In genomic region chr5:136083669-136084107, GRCm38 (mm10) we compare ENCODE assay signal across 8 mouse cellular contexts. TPM values are rescaled to one million over a fixed set of nuclear protein-coding genes. Genes with fewer than 3 reads are reported as not detected.
A peak's percentile ranks its signal among the peaks of the same experiment; 100 is the strongest.
DNase-seq lines count a peak whose midpoint lies in the region; ATAC-seq and TF ChIP-seq lines count a peak whose summit lies in the region.

Gene Rasa4, plus strand, starts transcription at chr5:136083916.

- H3K4me3 ChIP-seq in ES-Bruce4 (ENCODE audit: low read depth, low read length): peak within 1 kb of the TSS; percentile 84
- peak within 1 kb of the TSS; percentile 50 for H3K4me3 ChIP-seq in forebrain, embryonic 14.5 days (ENCODE audit: low read depth, low read length)
- peak within 1 kb of the TSS; percentile 70 for H3K4me3 ChIP-seq in neural tube, embryonic 15.5 days (replicated peaks)

- H3K4me2 ChIP-seq in forebrain, embryonic 14.5 days (ENCODE audit: low read length): peak within 1 kb of the TSS; percentile 89
- H3K4me2 ChIP-seq in neural tube, embryonic 15.5 days: peak within 1 kb of the TSS; percentile 93

- H3K4me1 ChIP-seq in ES-Bruce4 (ENCODE audit: control insufficient read depth, insufficient read depth, low read length): no peaks in the 10 kb centered on the region
- H3K4me1 ChIP-seq in forebrain, embryonic 14.5 days (ENCODE audit: control insufficient read depth, insufficient read depth, low read length): peaks cover 7% of the 10 kb centered on the region; the same call in 1 of the 2 replicates
- H3K4me1 ChIP-seq in neural tube, embryonic 15.5 days: peaks cover 27% of the 10 kb centered on the region

- TF ChIP-seq EP300 in ES-Bruce4 (IDR thresholded peaks at IDR 0.05; ENCODE audit: insufficient read depth, low read depth, low read length): no peak

- no peaks in the 10 kb centered on the region for H3K36me3 ChIP-seq in ES-Bruce4 (ENCODE audit: control insufficient read depth, insufficient read depth, low read length, poor library complexity, severe bottlenecking)
- H3K36me3 ChIP-seq in forebrain, embryonic 14.5 days (ENCODE audit: control insufficient read depth, insufficient read depth, low read length): no peaks in the 10 kb centered on the region
- no peaks in the 10 kb centered on the region for H3K36me3 ChIP-seq in neural tube, embryonic 15.5 days

- H3K9me3 ChIP-seq in ES-Bruce4 (replicated peaks; ENCODE audit: control insufficient read depth, insufficient read depth, low read length, poor library complexity, severe bottlenecking): no peaks in the 10 kb centered on the region
- H3K9me3 ChIP-seq in forebrain, embryonic 14.5 days (replicated peaks; ENCODE audit: control insufficient read depth, low read length): no peaks in the 10 kb centered on the region
- H3K9me3 ChIP-seq in neural tube, embryonic 15.5 days (replicated peaks): no peaks in the 10 kb centered on the region

- no peak for TF ChIP-seq CTCF in ES-Bruce4 (IDR thresholded peaks at IDR 0.05; ENCODE audit: low read depth, low read length)

- no peak within 1 kb of the TSS for H3K27ac ChIP-seq in ES-Bruce4 (ENCODE audit: insufficient read depth, low read length)
- no peak within 1 kb of the TSS for H3K27ac ChIP-seq in forebrain, embryonic 14.5 days (ENCODE audit: low read depth, low read length)
- H3K27ac ChIP-seq in neural tube, embryonic 15.5 days (replicated peaks): peak within 1 kb of the TSS; percentile 61; the same call in 1 of the 2 replicates

- peak; percentile 97 for ATAC-seq in cerebellum, adult (ENCODE audit: insufficient number of reproducible peaks, low FRiP score, low TSS enrichment)
- peak; percentile 99 for ATAC-seq in forebrain, embryonic 14.5 days
- ATAC-seq in neural tube, embryonic 15.5 days (ENCODE audit: low FRiP score): peak; percentile 97

- no peaks in the 10 kb centered on the region for H3K27me3 ChIP-seq in ES-Bruce4 (ENCODE audit: control insufficient read depth, insufficient read depth, low read length, poor library complexity, severe bottlenecking)
- H3K27me3 ChIP-seq in forebrain, embryonic 14.5 days (replicated peaks; ENCODE audit: control insufficient read depth, insufficient read depth, low read length): no peaks in the 10 kb centered on the region
- H3K27me3 ChIP-seq in neural tube, embryonic 15.5 days (replicated peaks): 0 out of 2 replicates have a peak, but pooled peaks cover 3% of the 10 kb centered on the region

- intact Hi-C loops in heart, postnatal 14 days (cut with DNase I): no loop called here

- DNase-seq in forebrain, embryonic 14.5 days (ENCODE audit: low spot score): peak; percentile 99
- DNase-seq in heart, postnatal 14 days: peak; percentile 93
- peak; percentile 95 for DNase-seq in layer of hippocampus, adult 11-12 months (ENCODE audit: low spot score)
- peak; percentile 96 to 97 for DNase-seq in lung, adult 18-20 months
- peak; percentile 92 for DNase-seq in testis, postnatal 14 days (ENCODE audit: low spot score)

- peak within 1 kb of the TSS; percentile 27 for H3K9ac ChIP-seq in ES-Bruce4 (ENCODE audit: low read depth, poor library complexity, severe bottlenecking)
- H3K9ac ChIP-seq in forebrain, embryonic 14.5 days (ENCODE audit: low read length): peak within 1 kb of the TSS; percentile 55
- H3K9ac ChIP-seq in neural tube, embryonic 15.5 days (replicated peaks): peak within 1 kb of the TSS; percentile 74

- TF ChIP-seq POLR2A in ES-Bruce4 (IDR thresholded peaks at IDR 0.05; ENCODE audit: insufficient read depth, low read length): peak; percentile 63

- 0% methylated on average over 27 of the region's 28 CpGs for WGBS in forebrain, embryonic 14.5 days
- WGBS in neural tube, embryonic 15.5 days: under 1% methylated on average over 28 of the region's 28 CpGs

RNA-seq across cellular contexts. Expression of gene Rasa4, which starts in this region (rescaled TPM):
- 5.9 and 6.6 TPM in 2 replicates for polyA plus RNA-seq in ES-Bruce4 (2011; ENCODE audit: insufficient read depth, insufficient read length, low read depth, missing spikeins)
- polyA plus RNA-seq in forebrain, embryonic 14.5 days (2014; fragmentation: Nextera tagmentation; extraction: Ambion mirVana): 4.9 and 6.7 TPM in 2 replicates
- total RNA-seq in heart, postnatal 14 days (2021): 1 to 10 TPM; 6.6 to 8.3 TPM
- 19.2 and 21.4 TPM in 2 replicates for polyA plus RNA-seq in neural tube, embryonic 15.5 days (2015; fragmentation: Nextera tagmentation; extraction: Ambion mirVana)
